Mouse (Mus musculus): ENCODE measurements around the gene Hsd17b14. TPM values are rescaled to one million over a fixed set of nuclear protein-coding genes. Genes with fewer than 3 reads are reported as not detected.

Gene Hsd17b14
- polyA plus RNA-seq, 1 experiment from 2014 or later: 0.83 TPM

- Histone ChIP-seq H3K9me3 (no peaks in the 10 kb centered on the region), H3K27me3 (no peaks in the 10 kb centered on the region), H3K27ac (peak within 1 kb of the TSS; percentile 93), H3K4me1 (peaks cover 28% of the 10 kb centered on the region), H3K36me3 (peaks cover 6% of the 10 kb centered on the region; the same call in 1 of the 2 replicates), H3K4me3 (peak within 1 kb of the TSS; percentile 76), H3K4me2 (peak within 1 kb of the TSS; percentile 79), H3K9ac (peak within 1 kb of the TSS; percentile 91)
- peak; percentile 60; the same call in 1 of the 2 replicates for ATAC-seq (ENCODE audit: insufficient number of reproducible peaks, insufficient read depth, low FRiP score, low TSS enrichment, low read depth)
- WGBS: under 1% methylated on average over 41 of the region's 42 CpGs
Observed at GRCm38 (mm10) chr7:45570103-45570741, 15.5 kb downstream of the Hsd17b14 start, which contains the start of gene Bcat2. Gene Bcat2, plus strand, starts transcription at chr7:45570153.

GRCm38 (mm10) chr7:45571966-45572365 is 17.3 kb downstream of the Hsd17b14 start:
- no peaks in the 10 kb centered on the region for H3K9me3 ChIP-seq
- H3K4me3 ChIP-seq: no peak overlapping the region
- H3K27ac ChIP-seq: no peak overlapping the region
- 42% methylated on average over 1 of the region's 1 CpGs for WGBS
- H3K27me3 ChIP-seq: no peaks in the 10 kb centered on the region
- no peak for ATAC-seq (ENCODE audit: insufficient number of reproducible peaks, insufficient read depth, low FRiP score, low TSS enrichment, low read depth)
- peak overlapping the region; percentile 91; the same call in 1 of the 2 replicates for H3K9ac ChIP-seq
- peaks cover 21% of the 10 kb centered on the region for H3K36me3 ChIP-seq
- no peak overlapping the region for H3K4me2 ChIP-seq
- peaks cover 28% of the 10 kb centered on the region for H3K4me1 ChIP-seq

- 76% methylated on average over 8 of the region's 8 CpGs for WGBS
Observed at GRCm38 (mm10) chr7:45573954-45574353, 19.3 kb downstream of the Hsd17b14 start.

GRCm38 (mm10) chr7:45574472-45575379 is 20.0 kb downstream of the Hsd17b14 start:
- 82% methylated on average over 15 of the region's 15 CpGs for WGBS
- no peak overlapping the region for H3K27ac ChIP-seq
- peaks cover 43% of the 10 kb centered on the region for H3K36me3 ChIP-seq
- no peak overlapping the region for H3K4me2 ChIP-seq
- 0 out of 2 replicates have a peak overlapping the region, but pooled peaks have one; percentile 36 for H3K9ac ChIP-seq
- H3K4me3 ChIP-seq: no peak overlapping the region
- H3K4me1 ChIP-seq: peaks cover 17% of the 10 kb centered on the region
- H3K9me3 ChIP-seq: no peaks in the 10 kb centered on the region
- H3K27me3 ChIP-seq: no peaks in the 10 kb centered on the region
- no peak for ATAC-seq (ENCODE audit: insufficient number of reproducible peaks, insufficient read depth, low FRiP score, low TSS enrichment, low read depth)

More at GRCm38 (mm10) chr7:45573954-45574353, 19.3 kb downstream of the Hsd17b14 start:
- Histone ChIP-seq H3K36me3 (peaks cover 40% of the 10 kb centered on the region), H3K27ac (no peak overlapping the region), H3K4me1 (peaks cover 18% of the 10 kb centered on the region), H3K4me3 (no peak overlapping the region), H3K4me2 (no peak overlapping the region), H3K9ac (no peak overlapping the region; the same call in 1 of the 2 replicates), H3K9me3 (no peaks in the 10 kb centered on the region), H3K27me3 (no peaks in the 10 kb centered on the region)
- no peak for ATAC-seq (ENCODE audit: insufficient number of reproducible peaks, insufficient read depth, low FRiP score, low TSS enrichment, low read depth)

- H3K36me3 ChIP-seq: peaks cover 48% of the 10 kb centered on the region
- H3K27me3 ChIP-seq: no peaks in the 10 kb centered on the region
- peaks cover 9% of the 10 kb centered on the region; the same call in 1 of the 2 replicates for H3K4me1 ChIP-seq
- WGBS: 91% methylated on average over 6 of the region's 6 CpGs
- no peak overlapping the region for H3K9ac ChIP-seq
- H3K27ac ChIP-seq: no peak overlapping the region
- no peak for ATAC-seq (ENCODE audit: insufficient number of reproducible peaks, insufficient read depth, low FRiP score, low TSS enrichment, low read depth)
- no peaks in the 10 kb centered on the region for H3K9me3 ChIP-seq
- no peak overlapping the region for H3K4me3 ChIP-seq
- H3K4me2 ChIP-seq: no peak overlapping the region
Observed at GRCm38 (mm10) chr7:45585923-45586322, 31.2 kb downstream of the Hsd17b14 start.

- no peak overlapping the region for H3K27ac ChIP-seq
- no peak overlapping the region for H3K4me3 ChIP-seq
- no peak overlapping the region for H3K9ac ChIP-seq
- 91% methylated on average over 23 of the region's 23 CpGs for WGBS
- H3K4me1 ChIP-seq: peaks cover 9% of the 10 kb centered on the region; the same call in 1 of the 2 replicates
- H3K36me3 ChIP-seq: peaks cover 41% of the 10 kb centered on the region
- no peak for ATAC-seq (ENCODE audit: insufficient number of reproducible peaks, insufficient read depth, low FRiP score, low TSS enrichment, low read depth)
- H3K4me2 ChIP-seq: no peak overlapping the region
- no peaks in the 10 kb centered on the region for H3K27me3 ChIP-seq
- no peaks in the 10 kb centered on the region for H3K9me3 ChIP-seq
Observed at GRCm38 (mm10) chr7:45587631-45588592, 33.2 kb downstream of the Hsd17b14 start.

GRCm38 (mm10) chr7:45589173-45589572 is 34.5 kb downstream of the Hsd17b14 start:
- peak overlapping the region; percentile 57 for H3K4me2 ChIP-seq
- H3K27me3 ChIP-seq: no peaks in the 10 kb centered on the region
- whole genome bisulfite sequencing: 4% methylated on average over 19 of the region's 19 CpGs
- peaks cover 32% of the 10 kb centered on the region for H3K36me3 ChIP-seq
- H3K4me1 ChIP-seq: peaks cover 9% of the 10 kb centered on the region; the same call in 1 of the 2 replicates
- peak overlapping the region; percentile 33 for H3K4me3 ChIP-seq
- H3K9me3 ChIP-seq: no peaks in the 10 kb centered on the region
- H3K27ac ChIP-seq: no peak overlapping the region; the same call in 1 of the 2 replicates
- peak; percentile 93 for ATAC-seq (ENCODE audit: insufficient number of reproducible peaks, insufficient read depth, low FRiP score, low TSS enrichment, low read depth)
- peak overlapping the region; percentile 49; the same call in 1 of the 2 replicates for H3K9ac ChIP-seq

- Histone ChIP-seq H3K27me3 (no peaks in the 10 kb centered on the region), H3K4me2 (no peak overlapping the region; the same call in 1 of the 2 replicates), H3K4me3 (peak overlapping the region; percentile 33; the same call in 1 of the 2 replicates), H3K4me1 (peaks cover 9% of the 10 kb centered on the region; the same call in 1 of the 2 replicates), H3K27ac (no peak overlapping the region), H3K36me3 (peaks cover 25% of the 10 kb centered on the region), H3K9me3 (no peaks in the 10 kb centered on the region), H3K9ac (no peak overlapping the region)
- no peak for ATAC-seq (ENCODE audit: insufficient number of reproducible peaks, insufficient read depth, low FRiP score, low TSS enrichment, low read depth)
- 94% methylated on average over 5 of the region's 5 CpGs for WGBS
Observed at GRCm38 (mm10) chr7:45589898-45590297, 35.2 kb downstream of the Hsd17b14 start.

GRCm38 (mm10) chr7:45590874-45591273 is 36.2 kb downstream of the Hsd17b14 start:
- H3K36me3 ChIP-seq: peaks cover 16% of the 10 kb centered on the region
- 65% methylated on average over 3 of the region's 3 CpGs for WGBS
- H3K4me2 ChIP-seq: no peak overlapping the region
- no peak overlapping the region for H3K27ac ChIP-seq
- H3K27me3 ChIP-seq: no peaks in the 10 kb centered on the region
- no peak overlapping the region for H3K4me3 ChIP-seq
- H3K9me3 ChIP-seq: no peaks in the 10 kb centered on the region
- no peak overlapping the region for H3K9ac ChIP-seq
- ATAC-seq (ENCODE audit: insufficient number of reproducible peaks, insufficient read depth, low FRiP score, low TSS enrichment, low read depth): no peak
- H3K4me1 ChIP-seq: peaks cover 9% of the 10 kb centered on the region; the same call in 1 of the 2 replicates

GRCm38 (mm10) chr7:45591880-45592279 is 37.2 kb downstream of the Hsd17b14 start:
- Histone ChIP-seq H3K4me2 (no peak overlapping the region), H3K4me3 (no peak overlapping the region), H3K27ac (no peak overlapping the region), H3K36me3 (peaks cover 10% of the 10 kb centered on the region), H3K4me1 (peaks cover 9% of the 10 kb centered on the region; the same call in 1 of the 2 replicates), H3K9me3 (no peaks in the 10 kb centered on the region), H3K27me3 (no peaks in the 10 kb centered on the region), H3K9ac (no peak overlapping the region)
- no peak for ATAC-seq (ENCODE audit: insufficient number of reproducible peaks, insufficient read depth, low FRiP score, low TSS enrichment, low read depth)
- WGBS: 81% methylated on average over 7 of the region's 7 CpGs
